ENCODE assay signal across 7 mouse cellular contexts in the genomic region with DNA sequence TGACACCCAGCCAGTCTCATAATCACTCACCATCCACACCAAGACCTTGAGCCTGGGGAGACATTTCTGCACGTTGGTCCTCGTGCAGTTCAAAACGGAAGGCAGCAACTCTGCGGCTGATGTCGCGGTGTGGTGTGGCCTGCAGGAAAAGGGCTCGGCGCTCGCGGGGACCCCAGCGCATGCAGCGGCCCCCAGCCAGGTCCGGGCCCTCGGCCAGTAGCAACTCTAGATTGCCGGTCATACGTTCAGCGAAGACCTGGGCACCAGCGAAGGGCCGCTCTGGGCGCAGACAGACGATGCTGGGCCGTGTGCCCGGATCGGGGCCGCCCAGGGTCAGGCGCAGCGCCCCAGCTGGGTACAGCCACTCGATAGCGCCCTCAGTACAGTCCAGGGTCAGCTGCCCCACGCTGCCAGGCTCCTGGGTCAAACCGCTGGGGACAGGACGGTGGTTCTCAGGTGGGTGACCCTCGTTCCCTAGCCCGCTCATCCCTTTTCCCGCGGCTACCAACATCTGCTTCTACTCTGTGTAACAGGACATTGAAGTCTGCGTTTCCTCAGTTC. TPM values are rescaled to one million over a fixed set of nuclear protein-coding genes. Genes with fewer than 3 reads are reported as not detected.
DNase-seq lines count a peak whose midpoint lies in the region; ATAC-seq and TF ChIP-seq lines count a peak whose summit lies in the region.

No protein-coding gene starts in this region.

- no peaks in the 10 kb centered on the region for H3K36me3 ChIP-seq in C2C12 (ENCODE audit: control insufficient read depth, insufficient read depth)
- no peaks in the 10 kb centered on the region for H3K36me3 ChIP-seq in forebrain, embryonic 12.5 days (replicated peaks)
- H3K36me3 ChIP-seq in hindbrain, embryonic 13.5 days = no peaks in the 10 kb centered on the region
- H3K36me3 ChIP-seq in liver, embryonic 15.5 days (replicated peaks) = no peaks in the 10 kb centered on the region

- H3K79me3 ChIP-seq in C2C12 (ENCODE audit: low read depth) = peaks cover 5% of the 10 kb centered on the region

- peaks cover 21% of the 10 kb centered on the region for H3K79me2 ChIP-seq in C2C12 (ENCODE audit: control insufficient read depth, insufficient read depth)

- TF ChIP-seq CTCF in C2C12 (IDR thresholded peaks at IDR 0.05; ENCODE audit: control insufficient read depth, insufficient read depth, insufficient read length) = no peak

- H3K4me3 ChIP-seq in C2C12 (ENCODE audit: insufficient read depth, poor library complexity, severe bottlenecking) = peak overlapping the region; percentile 51
- H3K4me3 ChIP-seq in forebrain, embryonic 12.5 days (replicated peaks) = peak overlapping the region; percentile 82
- H3K4me3 ChIP-seq in hindbrain, embryonic 13.5 days = peak overlapping the region; percentile 61
- H3K4me3 ChIP-seq in liver, embryonic 15.5 days (replicated peaks) = peak overlapping the region; percentile 88

- peak overlapping the region; percentile 97 for H3K27ac ChIP-seq in forebrain, embryonic 12.5 days
- peak overlapping the region; percentile 76; the same call in 1 of the 2 replicates for H3K27ac ChIP-seq in hindbrain, embryonic 13.5 days
- H3K27ac ChIP-seq in liver, embryonic 15.5 days (replicated peaks) = 0 out of 2 replicates have a peak overlapping the region, but pooled peaks have one; percentile 33

- H3K4me2 ChIP-seq in forebrain, embryonic 12.5 days = peak overlapping the region; percentile 93
- H3K4me2 ChIP-seq in hindbrain, embryonic 13.5 days = peak overlapping the region; percentile 88
- peak overlapping the region; percentile 96 for H3K4me2 ChIP-seq in liver, embryonic 15.5 days

- no peak for ATAC-seq in forebrain, embryonic 12.5 days (ENCODE audit: low FRiP score)
- no peak for ATAC-seq in hindbrain, embryonic 13.5 days (ENCODE audit: low FRiP score)
- 0 out of 2 replicates have a peak, but pooled peaks have one; percentile 6 for ATAC-seq in liver, embryonic 15.5 days (ENCODE audit: insufficient read depth)

- DNase-seq in 3134 (ENCODE audit: extremely low read depth, insufficient read length, low spot score) = peak; percentile 57
- peak; percentile 59 for DNase-seq in thymus, postnatal 4 days
- DNase-seq in cerebellum, postnatal 4 days (ENCODE audit: low spot score in 2 of 2) = no peak

- H3K4me1 ChIP-seq in forebrain, embryonic 12.5 days = peaks cover 56% of the 10 kb centered on the region
- peaks cover 57% of the 10 kb centered on the region for H3K4me1 ChIP-seq in hindbrain, embryonic 13.5 days (replicated peaks)
- peaks cover 52% of the 10 kb centered on the region for H3K4me1 ChIP-seq in liver, embryonic 15.5 days (replicated peaks)

- peak overlapping the region; percentile 80 for H3K9ac ChIP-seq in forebrain, embryonic 12.5 days
- peak overlapping the region; percentile 70 for H3K9ac ChIP-seq in hindbrain, embryonic 13.5 days
- peak overlapping the region; percentile 70 for H3K9ac ChIP-seq in liver, embryonic 15.5 days

- H3K9me3 ChIP-seq in forebrain, embryonic 12.5 days = no peaks in the 10 kb centered on the region
- no peaks in the 10 kb centered on the region for H3K9me3 ChIP-seq in hindbrain, embryonic 13.5 days
- H3K9me3 ChIP-seq in liver, embryonic 15.5 days (replicated peaks) = no peaks in the 10 kb centered on the region

- H3K27me3 ChIP-seq in C2C12 (ENCODE audit: control insufficient read depth, insufficient read depth, insufficient read length) = no peaks in the 10 kb centered on the region
- no peaks in the 10 kb centered on the region for H3K27me3 ChIP-seq in forebrain, embryonic 12.5 days
- H3K27me3 ChIP-seq in hindbrain, embryonic 13.5 days = peaks cover 6% of the 10 kb centered on the region
- peaks cover 3% of the 10 kb centered on the region; the same call in 1 of the 2 replicates for H3K27me3 ChIP-seq in liver, embryonic 15.5 days

- H3ac ChIP-seq in C2C12 (ENCODE audit: control insufficient read depth, insufficient read length, low read depth) = peak overlapping the region; percentile 66

- WGBS in forebrain, embryonic 12.5 days = under 1% methylated on average over 37 of the region's 37 CpGs
- under 1% methylated on average over 37 of the region's 37 CpGs for WGBS in hindbrain, embryonic 13.5 days
- WGBS in liver, embryonic 15.5 days (ENCODE audit: insufficient replicate concordance) = under 1% methylated on average over 37 of the region's 37 CpGs

TF ChIP-seq in C2C12, 6 proteins besides CTCF, POLR2A, EP300 and RAD21:
- TF ChIP-seq USF1 (IDR thresholded peaks at IDR 0.05; ENCODE audit: low read depth) (no peak), FOSL1 (IDR thresholded peaks at IDR 0.05; ENCODE audit: insufficient read depth, low read length, poor library complexity, severe bottlenecking) (no peak), MAX (IDR thresholded peaks at IDR 0.05) (no peak), MYOD1 (IDR thresholded peaks at IDR 0.05; ENCODE audit: control insufficient read depth, insufficient read length, low read depth) (no peak), MYOG (IDR thresholded peaks at IDR 0.05; ENCODE audit: control insufficient read depth, extremely low read depth, insufficient read length) (no peak), CEBPB (IDR thresholded peaks at IDR 0.05; ENCODE audit: low read depth) (no peak)

RNA-seq across cellular contexts. Expression of a gene that starts 0.6 kb away (rescaled TPM):
- 64.0 TPM for polyA plus RNA-seq in C2C12 (2012; fragmentation: generic; extraction: Trizol)
- 61.2 and 79.6 TPM in 2 replicates for polyA plus RNA-seq in forebrain, embryonic 12.5 days (2016; fragmentation: Nextera tagmentation; extraction: Ambion mirVana)
- 45.4 and 57.6 TPM in 2 replicates for polyA plus RNA-seq in hindbrain, embryonic 13.5 days (2015; fragmentation: Nextera tagmentation; extraction: Ambion mirVana)
- polyA plus RNA-seq in liver, embryonic 15.5 days (2015; fragmentation: Nextera tagmentation; extraction: Ambion mirVana) = 15.5 and 18.2 TPM in 2 replicates

RNA-seq across cellular contexts. Expression of a gene that starts 0.8 kb away (rescaled TPM):
- polyA plus RNA-seq in C2C12 (2012; fragmentation: generic; extraction: Trizol) = not detected
- not detected in 2 replicates for polyA plus RNA-seq in forebrain, embryonic 12.5 days (2016; fragmentation: Nextera tagmentation; extraction: Ambion mirVana)
- 0.60 TPM in 1 of 2 replicates, not detected in the other for polyA plus RNA-seq in hindbrain, embryonic 13.5 days (2015; fragmentation: Nextera tagmentation; extraction: Ambion mirVana)
- polyA plus RNA-seq in liver, embryonic 15.5 days (2015; fragmentation: Nextera tagmentation; extraction: Ambion mirVana) = not detected in 2 replicates

RNA-seq across cellular contexts. Expression of a gene that starts 3.6 kb away (rescaled TPM):
- 46.0 TPM for polyA plus RNA-seq in C2C12 (2012; fragmentation: generic; extraction: Trizol)
- 76.7 and 80.8 TPM in 2 replicates for polyA plus RNA-seq in forebrain, embryonic 12.5 days (2016; fragmentation: Nextera tagmentation; extraction: Ambion mirVana)
- polyA plus RNA-seq in hindbrain, embryonic 13.5 days (2015; fragmentation: Nextera tagmentation; extraction: Ambion mirVana) = 86.6 and 86.8 TPM in 2 replicates
- 54.9 and 59.6 TPM in 2 replicates for polyA plus RNA-seq in liver, embryonic 15.5 days (2015; fragmentation: Nextera tagmentation; extraction: Ambion mirVana)

RNA-seq across cellular contexts. Expression of a gene that starts 9.9 kb away (rescaled TPM):
- polyA plus RNA-seq in C2C12 (2012; fragmentation: generic; extraction: Trizol) = 0.12 TPM
- 0.32 and 0.69 TPM in 2 replicates for polyA plus RNA-seq in forebrain, embryonic 12.5 days (2016; fragmentation: Nextera tagmentation; extraction: Ambion mirVana)
- polyA plus RNA-seq in hindbrain, embryonic 13.5 days (2015; fragmentation: Nextera tagmentation; extraction: Ambion mirVana) = 0.16 and 0.36 TPM in 2 replicates
- 0.03 and 0.07 TPM in 2 replicates for polyA plus RNA-seq in liver, embryonic 15.5 days (2015; fragmentation: Nextera tagmentation; extraction: Ambion mirVana)

RNA-seq across cellular contexts. Expression of a gene that starts 10.8 kb away (rescaled TPM):
- polyA plus RNA-seq in C2C12 (2012; fragmentation: generic; extraction: Trizol) = 14.4 TPM
- polyA plus RNA-seq in forebrain, embryonic 12.5 days (2016; fragmentation: Nextera tagmentation; extraction: Ambion mirVana) = 99.1 and 100 TPM in 2 replicates
- polyA plus RNA-seq in hindbrain, embryonic 13.5 days (2015; fragmentation: Nextera tagmentation; extraction: Ambion mirVana) = 125 and 138 TPM in 2 replicates
- 5.6 and 7.4 TPM in 2 replicates for polyA plus RNA-seq in liver, embryonic 15.5 days (2015; fragmentation: Nextera tagmentation; extraction: Ambion mirVana)

Comparison
In these comparisons a context has a peak if more than half of its experiments do, and no peak if none do; other contexts are left out.
1. DNase-seq: peak in 3134 (single experiment) and thymus, postnatal 4 days (single experiment); none in cerebellum, postnatal 4 days (0 of 2).
2. H3K27ac ChIP-seq: peak in every context shown above with its lines; median percentile 97 in forebrain, embryonic 12.5 days; 76 in hindbrain, embryonic 13.5 days; 33 in liver, embryonic 15.5 days.
3. Peak in every context shown above with its lines, with median percentiles within 50 percentile points of each other: H3K4me3 ChIP-seq, H3K4me2 ChIP-seq and H3K9ac ChIP-seq.